Mouse (Mus musculus) heart, embryonic 14.5 days (tissue): ENCODE data around the gene Nipa1. TPM values are rescaled to one million over a fixed set of nuclear protein-coding genes. Genes with fewer than 3 reads are reported as not detected.

Experiments used
- ATAC-seq: fragments of 200-750 bp; cut with Nextera tagmentation; 2 replicates; pipeline ENCODE4 v1.8.0; 2017; ENCODE audit warnings: low read depth, moderate TSS enrichment; ENCODE audit not compliant: insufficient number of reproducible peaks, insufficient read depth, low FRiP score
- H3K27ac ChIP-seq, 2 experiments: fragments of 200-500 bp in 1 of 2; fragments of 300-500 bp in 1 of 2; sonication (generic) in 1 of 2; replicated peaks in 1 of 2; 2 replicates each; pipeline ENCODE4 v1.5.1; 2012 to 2014; ENCODE audit warnings: low read depth in 2 of 2, low read length in 2 of 2, control low read depth in 1 of 2, mild to moderate bottlenecking in 1 of 2, mixed read lengths in 1 of 2; ENCODE audit not compliant: control insufficient read depth in 1 of 2, insufficient read depth in 1 of 2
- H3K27me3 ChIP-seq: fragments of 300-500 bp; sonication (generic); 2 replicates; pipeline ENCODE4 v1.6.1; 2014; ENCODE audit warnings: mild to moderate bottlenecking, low read length, control low read depth; ENCODE audit not compliant: control insufficient read depth, insufficient read depth
- H3K36me3 ChIP-seq: fragments of 300-500 bp; sonication (generic); 2 replicates; pipeline ENCODE4 v1.6.1; 2014; ENCODE audit warnings: mild to moderate bottlenecking, control low read depth, low read length, mixed read lengths; ENCODE audit not compliant: control insufficient read depth, insufficient read depth
- H3K4me1 ChIP-seq, 2 experiments: fragments of 200-500 bp in 1 of 2; fragments of 300-500 bp in 1 of 2; sonication (generic) in 1 of 2; 2 replicates each; pipeline ENCODE4 v1.6.1; 2012 to 2014; ENCODE audit warnings: low read length in 2 of 2, control low read depth in 1 of 2, mixed read lengths in 1 of 2; ENCODE audit not compliant: control insufficient read depth in 2 of 2, insufficient read depth in 2 of 2
- H3K4me2 ChIP-seq: fragments of 300-500 bp; sonication (generic); 2 replicates; pipeline ENCODE4 v1.6.1; 2014; ENCODE audit warnings: mild to moderate bottlenecking, low read length
- H3K4me3 ChIP-seq, 2 experiments: fragments of 200-500 bp in 1 of 2; fragments of 300-500 bp in 1 of 2; sonication (generic) in 1 of 2; 2 replicates each; pipeline ENCODE4 v1.5.1; 2012 to 2014; ENCODE audit warnings: low read length in 2 of 2, mild to moderate bottlenecking in 2 of 2, control low read depth in 1 of 2, low read depth in 1 of 2, moderate library complexity in 1 of 2; ENCODE audit not compliant: control insufficient read depth in 1 of 2, insufficient read depth in 1 of 2
- H3K9ac ChIP-seq: fragments of 300-500 bp; sonication (generic); 2 replicates; pipeline ENCODE4 v1.6.1; 2014; ENCODE audit warnings: mild to moderate bottlenecking, low read length
- H3K9me3 ChIP-seq: fragments of 300-500 bp; sonication (generic); 2 replicates; pipeline ENCODE4 v1.6.1; 2016; ENCODE audit warnings: low read length, control low read depth; ENCODE audit not compliant: control insufficient read depth
- WGBS: fragments of 180-500 bp; shearing (Covaris S2); extraction: QIAGEN DNeasy Blood & Tissue Kit; methylation state at CpG from one replicate; pipeline ENCODE4 v1.1.7; 2014; 5-methylcytosine and 5-hydroxymethylcytosine counted together
- polyA plus RNA-seq: library from polyadenylated mRNA; unstranded; fragments of >200 nt; fragmentation: Nextera tagmentation; extraction: Ambion mirVana; gene quantifications from 2 replicates; pipeline ENCODE4 v1.2.1, GENCODE M21; 2014

The Nipa1 gene
- polyA plus RNA-seq, 1 experiment from 2014 or later, result 3.6 TPM

DNA sequence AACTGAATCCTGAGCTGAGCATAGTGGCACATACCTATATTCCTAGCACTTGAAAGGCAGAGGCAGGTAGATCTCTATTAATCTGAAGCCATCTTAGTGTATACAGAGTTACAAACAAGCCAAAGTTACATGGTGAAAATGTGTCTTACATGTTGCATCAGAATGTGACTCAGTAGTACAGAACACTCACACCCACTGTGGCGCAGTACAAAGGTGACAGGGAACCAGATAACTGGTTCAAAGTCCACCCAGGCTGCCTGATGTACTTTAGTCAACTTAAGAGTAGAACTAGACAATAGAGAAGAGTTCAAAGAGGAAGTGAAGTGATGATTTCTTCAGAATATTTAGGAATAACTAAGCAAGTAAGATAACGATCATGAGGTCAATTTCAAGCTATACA, 84.7 kb downstream of the Nipa1 start:
- peaks cover 31% of the 10 kb centered on the region for H3K36me3 ChIP-seq
- no peak overlapping the region for H3K9ac ChIP-seq
- H3K27me3 ChIP-seq, result no peaks in the 10 kb centered on the region
- no peaks in the 10 kb centered on the region for H3K4me1 ChIP-seq
- no peak for ATAC-seq
- no peak overlapping the region for H3K27ac ChIP-seq
- 92% methylated on average over 2 of the region's 2 CpGs for WGBS
- H3K9me3 ChIP-seq, result no peaks in the 10 kb centered on the region
- no peak overlapping the region for H3K4me3 ChIP-seq
- no peak overlapping the region for H3K4me2 ChIP-seq

DNA sequence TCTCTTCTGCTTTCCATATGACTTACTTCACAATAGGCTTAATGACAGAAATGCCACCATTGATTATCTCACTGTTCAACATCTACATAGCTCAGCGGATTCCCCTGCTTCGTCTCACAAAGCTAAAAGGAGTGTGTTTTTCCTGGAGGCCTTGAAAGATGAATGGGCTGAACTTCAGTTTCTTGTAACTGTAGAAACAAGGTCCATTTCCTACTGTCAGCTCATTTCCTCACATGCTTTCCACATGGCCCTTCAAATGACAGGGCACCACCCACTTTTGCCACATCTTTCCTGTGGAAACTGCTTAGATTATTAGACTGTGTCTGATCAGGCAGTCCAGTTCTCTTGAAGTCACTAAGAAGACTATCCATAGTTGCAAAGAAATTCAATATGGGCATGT, 91.1 kb downstream of the Nipa1 start:
- Histone ChIP-seq H3K4me1 (no peaks in the 10 kb centered on the region), H3K27me3 (no peaks in the 10 kb centered on the region), H3K36me3 (peaks cover 79% of the 10 kb centered on the region), H3K4me3 (no peak overlapping the region), H3K27ac (no peak overlapping the region), H3K9me3 (no peaks in the 10 kb centered on the region), H3K4me2 (no peak overlapping the region), H3K9ac (no peak overlapping the region)
- no peak for ATAC-seq
- 74% methylated on average over 2 of the region's 2 CpGs for WGBS

Other genes starting within 250 kb of the Nipa1 start
- 16.4 and 19.2 TPM in 2 replicates for gene Tubgcp5, start 225.8 kb downstream of the Nipa1 start, polyA plus RNA-seq
- 54.8 and 61.0 TPM in 2 replicates for gene Cyfip1, start 178.2 kb downstream of the Nipa1 start, polyA plus RNA-seq
- 46.2 and 53.0 TPM in 2 replicates for gene Nipa2, start 57.5 kb downstream of the Nipa1 start, polyA plus RNA-seq
- gene Herc2, start 30.2 kb upstream of the Nipa1 start, polyA plus RNA-seq, result 18.4 and 21.2 TPM in 2 replicates
- gene Oca2, start 219.8 kb upstream of the Nipa1 start, polyA plus RNA-seq, result not detected in 2 replicates